12 mouse cellular contexts compared by ENCODE assay signal in genomic region chr10:75445030-75445429, GRCm38 (mm10). TPM values are rescaled to one million over a fixed set of nuclear protein-coding genes. Genes with fewer than 3 reads are reported as not detected.
A peak's percentile ranks its signal among the peaks of the same experiment; 100 is the strongest.
DNase-seq lines count a peak whose midpoint lies in the region; ATAC-seq lines count a peak whose summit lies in the region.
"Had no signal": no experiment of that assay in that cellular context is flagged by ENCODE, and none has a peak within 500 bp of the region (broad histone marks: within the 10 kb centered on the region; RNA-seq: fewer than 3 reads in every experiment).

No protein-coding gene starts in this region.

- peak overlapping the region; percentile 74; the same call in 1 of the 2 replicates for H3K27ac ChIP-seq in heart, embryonic 10.5 days
- H3K27ac ChIP-seq in intestine, embryonic 14.5 days (ENCODE audit: low read depth) = 0 out of 2 replicates have a peak overlapping the region, but pooled peaks have one; percentile 36
- no peak overlapping the region for H3K27ac ChIP-seq in intestine, embryonic 16.5 days (ENCODE audit: low read length)
- peak overlapping the region; percentile 51; the same call in 1 of the 2 replicates for H3K27ac ChIP-seq in midbrain, embryonic 13.5 days
- no peak overlapping the region for H3K27ac ChIP-seq in midbrain, embryonic 16.5 days (ENCODE audit: low read length)
- peak overlapping the region; percentile 26; the same call in 1 of the 2 replicates for H3K27ac ChIP-seq in stomach, embryonic 15.5 days

- no peak overlapping the region for H3K9ac ChIP-seq in intestine, embryonic 14.5 days (ENCODE audit: low read length)
- no peak overlapping the region for H3K9ac ChIP-seq in intestine, embryonic 16.5 days (ENCODE audit: low read depth, low read length)
- H3K9ac ChIP-seq in midbrain, embryonic 13.5 days (replicated peaks) = no peak overlapping the region
- H3K9ac ChIP-seq in midbrain, embryonic 16.5 days (ENCODE audit: low read depth, low read length) = no peak overlapping the region
- H3K9ac ChIP-seq in stomach, embryonic 15.5 days = no peak overlapping the region

- no peaks in the 10 kb centered on the region for H3K36me3 ChIP-seq in heart, embryonic 10.5 days
- no peaks in the 10 kb centered on the region for H3K36me3 ChIP-seq in intestine, embryonic 14.5 days (ENCODE audit: control insufficient read depth, insufficient read depth, low read length)
- H3K36me3 ChIP-seq in intestine, embryonic 16.5 days (ENCODE audit: control insufficient read depth, insufficient read depth, low read length) = no peaks in the 10 kb centered on the region
- H3K36me3 ChIP-seq in midbrain, embryonic 13.5 days = no peaks in the 10 kb centered on the region
- no peaks in the 10 kb centered on the region for H3K36me3 ChIP-seq in midbrain, embryonic 16.5 days (ENCODE audit: control insufficient read depth, insufficient read depth, low read length)
- H3K36me3 ChIP-seq in stomach, embryonic 15.5 days = no peaks in the 10 kb centered on the region

- H3K27me3 ChIP-seq in heart, embryonic 10.5 days (ENCODE audit: insufficient read depth, poor library complexity, severe bottlenecking) = no peaks in the 10 kb centered on the region
- no peaks in the 10 kb centered on the region for H3K27me3 ChIP-seq in intestine, embryonic 14.5 days (replicated peaks; ENCODE audit: control insufficient read depth, insufficient read depth, low read length)
- H3K27me3 ChIP-seq in intestine, embryonic 16.5 days (replicated peaks; ENCODE audit: control insufficient read depth, insufficient read depth, low read length) = no peaks in the 10 kb centered on the region
- no peaks in the 10 kb centered on the region for H3K27me3 ChIP-seq in midbrain, embryonic 13.5 days
- H3K27me3 ChIP-seq in midbrain, embryonic 16.5 days (ENCODE audit: control insufficient read depth, insufficient read depth, low read depth, low read length) = no peaks in the 10 kb centered on the region
- H3K27me3 ChIP-seq in stomach, embryonic 15.5 days (replicated peaks) = no peaks in the 10 kb centered on the region

- no peak for ATAC-seq in intestine, embryonic 14.5 days (replicated peaks; ENCODE audit: low FRiP score, low TSS enrichment, low read depth)
- no peak for ATAC-seq in intestine, embryonic 16.5 days
- ATAC-seq in midbrain, embryonic 13.5 days = 0 out of 2 replicates have a peak, but pooled peaks have one; percentile 22
- ATAC-seq in midbrain, embryonic 16.5 days = no peak
- ATAC-seq in stomach, embryonic 15.5 days (ENCODE audit: insufficient read depth, low FRiP score, low read depth) = no peak

- 46% methylated on average over 8 of the region's 8 CpGs for WGBS in heart, embryonic 10.5 days
- WGBS in intestine, embryonic 14.5 days = 49% methylated on average over 8 of the region's 8 CpGs
- 45% methylated on average over 8 of the region's 8 CpGs for WGBS in intestine, embryonic 16.5 days
- WGBS in midbrain, embryonic 13.5 days = 46% methylated on average over 8 of the region's 8 CpGs
- 49% methylated on average over 8 of the region's 8 CpGs for WGBS in midbrain, embryonic 16.5 days
- 52% methylated on average over 8 of the region's 8 CpGs for WGBS in stomach, embryonic 15.5 days

- H3K4me3 ChIP-seq in heart, embryonic 10.5 days = no peak overlapping the region
- H3K4me3 ChIP-seq in intestine, embryonic 14.5 days (ENCODE audit: low read depth, low read length) = no peak overlapping the region
- no peak overlapping the region for H3K4me3 ChIP-seq in intestine, embryonic 16.5 days (ENCODE audit: low read length)
- no peak overlapping the region for H3K4me3 ChIP-seq in midbrain, embryonic 13.5 days (replicated peaks)
- H3K4me3 ChIP-seq in midbrain, embryonic 16.5 days (ENCODE audit: low read depth, low read length) = no peak overlapping the region
- no peak overlapping the region for H3K4me3 ChIP-seq in stomach, embryonic 15.5 days (replicated peaks)

- peaks cover 73% of the 10 kb centered on the region for H3K4me1 ChIP-seq in heart, embryonic 10.5 days
- H3K4me1 ChIP-seq in intestine, embryonic 14.5 days (replicated peaks; ENCODE audit: control insufficient read depth, insufficient read depth, low read length) = peaks cover 21% of the 10 kb centered on the region; the same call in 1 of the 2 replicates
- H3K4me1 ChIP-seq in intestine, embryonic 16.5 days (ENCODE audit: control insufficient read depth, insufficient read depth, low read length) = peaks cover 12% of the 10 kb centered on the region
- H3K4me1 ChIP-seq in midbrain, embryonic 13.5 days (replicated peaks) = peaks cover 16% of the 10 kb centered on the region
- peaks cover 5% of the 10 kb centered on the region; the same call in 1 of the 2 replicates for H3K4me1 ChIP-seq in midbrain, embryonic 16.5 days (ENCODE audit: control insufficient read depth, insufficient read depth, low read length)
- H3K4me1 ChIP-seq in stomach, embryonic 15.5 days = peaks cover 15% of the 10 kb centered on the region

- H3K4me2 ChIP-seq in intestine, embryonic 14.5 days (ENCODE audit: low read length) = no peak overlapping the region
- no peak overlapping the region for H3K4me2 ChIP-seq in intestine, embryonic 16.5 days (ENCODE audit: low read depth, low read length)
- no peak overlapping the region for H3K4me2 ChIP-seq in midbrain, embryonic 13.5 days (replicated peaks)
- no peak overlapping the region for H3K4me2 ChIP-seq in midbrain, embryonic 16.5 days (ENCODE audit: low read length)
- H3K4me2 ChIP-seq in stomach, embryonic 15.5 days = no peak overlapping the region

- no peak for DNase-seq in heart, embryonic 10.5 days (ENCODE audit: low spot score)
- DNase-seq in heart, adult 18-20 months = no peak
- no peak for DNase-seq in intestine, embryonic 14.5 days (ENCODE audit: low spot score)
- DNase-seq in urinary bladder, adult 2 months (ENCODE audit: low spot score) = no peak
- DNase-seq: adrenal gland, postnatal 10 days; cerebellum, adult 9-10 months; thymus, adult 18-20 months had no signal

- no peaks in the 10 kb centered on the region for H3K9me3 ChIP-seq in heart, embryonic 10.5 days
- no peaks in the 10 kb centered on the region for H3K9me3 ChIP-seq in intestine, embryonic 14.5 days (ENCODE audit: control insufficient read depth, low read length)
- no peaks in the 10 kb centered on the region for H3K9me3 ChIP-seq in intestine, embryonic 16.5 days (ENCODE audit: control insufficient read depth, low read length)
- H3K9me3 ChIP-seq in midbrain, embryonic 13.5 days = no peaks in the 10 kb centered on the region
- H3K9me3 ChIP-seq in midbrain, embryonic 16.5 days (replicated peaks; ENCODE audit: control insufficient read depth, low read length, poor library complexity, severe bottlenecking) = no peaks in the 10 kb centered on the region
- H3K9me3 ChIP-seq in stomach, embryonic 15.5 days = no peaks in the 10 kb centered on the region

RNA-seq across cellular contexts. Expression of gene Upb1, which starts 44.1 kb away (rescaled TPM):
- polyA plus RNA-seq in heart, embryonic 10.5 days (2016; fragmentation: Nextera tagmentation; extraction: Ambion mirVana) = 0.10 and 1.6 TPM in 2 replicates
- total RNA-seq in heart, adult 18-20 months (2021) = under 1 TPM; 0.25 to 0.64 TPM
- polyA plus RNA-seq in intestine, embryonic 14.5 days (2014; fragmentation: Nextera tagmentation; extraction: Ambion mirVana) = 0.13 and 0.38 TPM in 2 replicates
- polyA plus RNA-seq in intestine, embryonic 16.5 days (2015; fragmentation: Nextera tagmentation; extraction: Ambion mirVana) = 0.98 and 1.8 TPM in 2 replicates
- polyA plus RNA-seq in midbrain, embryonic 13.5 days (2015; fragmentation: Nextera tagmentation; extraction: Ambion mirVana) = not detected in 2 replicates
- polyA plus RNA-seq in midbrain, embryonic 16.5 days (2015; fragmentation: Nextera tagmentation; extraction: Ambion mirVana) = 0.41 and 0.42 TPM in 2 replicates
- 4.3 TPM in 2 replicates for polyA plus RNA-seq in stomach, embryonic 15.5 days (2015; fragmentation: Nextera tagmentation; extraction: Ambion mirVana)
- polyA plus RNA-seq in urinary bladder, adult 2 months (2012; rRNA removed) = 0.90 and 1.0 TPM in 2 replicates
- polyA plus RNA-seq: forebrain, embryonic 11.5 days had no signal

Comparison
In these comparisons a context has a peak if more than half of its experiments do, and no peak if none do; other contexts are left out.
1. H3K27ac ChIP-seq: peak in heart, embryonic 10.5 days (single experiment), intestine, embryonic 14.5 days (single experiment), midbrain, embryonic 13.5 days (single experiment) and stomach, embryonic 15.5 days (single experiment); none in intestine, embryonic 16.5 days (single experiment) and midbrain, embryonic 16.5 days (single experiment).